Mouse (Mus musculus): ENCODE data around the gene 4933428M09Rik. TPM values are rescaled to one million over a fixed set of nuclear protein-coding genes. Genes with fewer than 3 reads are reported as not detected.
A peak's percentile ranks its signal among the peaks of the same experiment; 100 is the strongest.
"Not testable (repeated sequence)": the region's sequence is repeated elsewhere in the genome, so short reads cannot be mapped to it uniquely, and the experiment has no call there.

The 4933428M09Rik gene
- polyA plus RNA-seq (2016; fragmentation: Nextera tagmentation; extraction: Ambion mirVana) = 0.11 TPM in 1 of 2 replicates, not detected in the other

DNA sequence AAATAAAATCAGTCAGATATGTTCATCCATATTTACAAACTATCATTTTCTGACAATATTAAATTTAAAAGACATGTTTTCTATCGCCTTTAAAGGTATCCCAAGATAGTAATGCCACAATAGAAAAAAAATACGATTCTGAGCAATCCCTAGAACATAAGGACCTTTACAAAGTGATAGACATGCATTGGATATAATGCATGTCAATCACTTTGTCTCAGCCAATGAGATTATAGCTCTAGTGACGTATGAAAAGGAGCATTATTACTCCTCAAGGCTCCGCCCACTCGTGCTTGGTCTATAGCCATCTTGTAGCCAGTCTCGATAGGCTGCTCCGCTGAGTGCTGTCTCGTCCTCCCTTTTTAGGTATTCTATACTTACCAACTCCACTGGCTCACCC, at the start of gene 4933428M09Rik:
Gene 4933428M09Rik (plus strand): TSS at position 301 of the 400 bp plus-strand sequence.
- no peak within 1 kb of the TSS for H3K4me3 ChIP-seq
- WGBS = 88% methylated on average over 8 of the region's 8 CpGs
- no peaks in the 10 kb centered on the region; the same call in 1 of the 2 replicates for H3K27me3 ChIP-seq (ENCODE audit: low read depth, poor library complexity, severe bottlenecking)

GRCm38 (mm10) chrX:139134031-139134430, 45.0 kb upstream of the 4933428M09Rik start:
- no peak overlapping the region for H3K27ac ChIP-seq (replicated peaks)
- H3K4me1 ChIP-seq = no peaks in the 10 kb centered on the region
- DNase-seq (ENCODE audit: low spot score) = no peak
- no peaks in the 10 kb centered on the region for H3K36me3 ChIP-seq
- 52% methylated on average over 4 of the region's 4 CpGs for WGBS
- no peak overlapping the region for H3K4me3 ChIP-seq
- no peaks in the 10 kb centered on the region for H3K9me3 ChIP-seq (replicated peaks)
- H3K27me3 ChIP-seq (ENCODE audit: low read depth, poor library complexity, severe bottlenecking) = peaks cover 15% of the 10 kb centered on the region

More for the DNA sequence above, at the start of gene 4933428M09Rik:
- H3K9me3 ChIP-seq (replicated peaks) = no peaks in the 10 kb centered on the region
- H3K36me3 ChIP-seq = no peaks in the 10 kb centered on the region
- no peaks in the 10 kb centered on the region for H3K4me1 ChIP-seq
- DNase-seq (ENCODE audit: low spot score) = no peak
- H3K27ac ChIP-seq (replicated peaks) = no peak within 1 kb of the TSS

GRCm38 (mm10) chrX:139191506-139191905, 12.5 kb downstream of the 4933428M09Rik start:
- H3K9me3 ChIP-seq (replicated peaks); H3K36me3 ChIP-seq; H3K4me1 ChIP-seq; DNase-seq (ENCODE audit: low spot score); H3K27ac ChIP-seq (replicated peaks); H3K4me3 ChIP-seq: not testable (repeated sequence)
- peaks cover 27% of the 10 kb centered on the region for H3K27me3 ChIP-seq (ENCODE audit: low read depth, poor library complexity, severe bottlenecking)
- WGBS = 86% methylated on average over 3 of the region's 3 CpGs

GRCm38 (mm10) chrX:139194572-139195279, 15.7 kb downstream of the 4933428M09Rik start:
- Histone ChIP-seq H3K4me3 (no peak overlapping the region), H3K27ac (replicated peaks) (no peak overlapping the region), H3K4me1 (no peaks in the 10 kb centered on the region), H3K27me3 (ENCODE audit: low read depth, poor library complexity, severe bottlenecking) (peaks cover 27% of the 10 kb centered on the region), H3K36me3 (no peaks in the 10 kb centered on the region), H3K9me3 (replicated peaks) (no peaks in the 10 kb centered on the region)
- DNase-seq (ENCODE audit: low spot score) = no peak
- 65% methylated on average over 1 of the region's 1 CpGs for WGBS

GRCm38 (mm10) chrX:139209191-139209828, 30.3 kb downstream of the 4933428M09Rik start:
- not testable (repeated sequence) for H3K27ac ChIP-seq (replicated peaks); H3K36me3 ChIP-seq; H3K9me3 ChIP-seq (replicated peaks); DNase-seq (ENCODE audit: low spot score); H3K4me1 ChIP-seq; H3K4me3 ChIP-seq
- H3K27me3 ChIP-seq (ENCODE audit: low read depth, poor library complexity, severe bottlenecking) = peaks cover 34% of the 10 kb centered on the region
- WGBS = 89% methylated on average over 4 of the region's 4 CpGs

GRCm38 (mm10) chrX:139209829-139210225, 30.8 kb downstream of the 4933428M09Rik start, which contains the start of gene Mum1l1:
Mum1l1 (plus strand) TSS chrX:139210042.
- WGBS = 19% methylated on average over 29 of the region's 31 CpGs
- DNase-seq (ENCODE audit: low spot score) = peak; percentile 73
- peak within 1 kb of the TSS; percentile 64 for H3K27ac ChIP-seq (replicated peaks)
- H3K36me3 ChIP-seq = no peaks in the 10 kb centered on the region
- H3K4me3 ChIP-seq = peak within 1 kb of the TSS; percentile 56
- no peaks in the 10 kb centered on the region for H3K4me1 ChIP-seq
- peaks cover 39% of the 10 kb centered on the region for H3K27me3 ChIP-seq (ENCODE audit: low read depth, poor library complexity, severe bottlenecking)
- H3K9me3 ChIP-seq (replicated peaks) = no peaks in the 10 kb centered on the region

DNA sequence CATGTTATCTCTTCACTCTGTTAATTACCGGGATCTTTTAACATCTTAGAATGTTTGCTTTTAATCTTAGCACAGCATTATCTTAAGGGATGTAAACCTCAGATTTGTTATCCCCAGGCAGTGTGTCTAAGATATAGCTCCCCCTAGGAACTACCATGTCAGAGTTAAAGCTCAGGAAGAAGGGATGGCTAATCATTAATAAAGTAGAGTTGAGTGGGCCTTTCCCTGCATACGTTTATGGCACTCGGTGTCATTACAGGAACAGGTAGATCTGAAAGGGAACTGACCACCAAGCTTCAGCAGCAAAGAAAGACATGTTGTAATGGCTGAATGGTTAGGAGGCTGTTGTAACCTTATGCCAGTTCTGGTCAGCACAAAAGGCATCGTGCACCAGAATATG, 35.7 kb downstream of the 4933428M09Rik start:
- Histone ChIP-seq H3K27me3 (ENCODE audit: low read depth, poor library complexity, severe bottlenecking) (peaks cover 65% of the 10 kb centered on the region), H3K27ac (replicated peaks) (no peak overlapping the region), H3K9me3 (replicated peaks) (no peaks in the 10 kb centered on the region), H3K4me1 (no peaks in the 10 kb centered on the region), H3K4me3 (no peak overlapping the region), H3K36me3 (no peaks in the 10 kb centered on the region)
- WGBS = 78% methylated on average over 4 of the region's 4 CpGs
- no peak for DNase-seq (ENCODE audit: low spot score)

DNA sequence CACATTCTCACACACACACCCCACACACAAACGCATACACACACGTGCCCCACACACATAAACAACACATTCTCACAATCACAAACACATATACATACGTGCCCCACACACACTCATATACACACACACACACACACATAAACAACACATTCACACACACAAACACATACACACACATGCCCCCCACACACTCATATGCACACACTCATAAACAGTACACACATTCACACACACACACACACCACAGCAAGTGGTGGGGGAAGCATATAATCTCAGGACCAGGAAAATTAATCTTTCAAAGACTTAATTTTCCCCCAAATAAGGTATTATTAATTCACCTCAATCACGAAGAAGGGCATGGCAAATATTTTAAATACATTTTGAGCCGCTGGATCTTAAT, 37.4 kb downstream of the 4933428M09Rik start:
- no peaks in the 10 kb centered on the region for H3K4me1 ChIP-seq
- no peak overlapping the region; the same call in 1 of the 2 replicates for H3K27ac ChIP-seq (replicated peaks)
- no peaks in the 10 kb centered on the region for H3K36me3 ChIP-seq
- peaks cover 58% of the 10 kb centered on the region for H3K27me3 ChIP-seq (ENCODE audit: low read depth, poor library complexity, severe bottlenecking)
- H3K9me3 ChIP-seq (replicated peaks) = no peaks in the 10 kb centered on the region
- DNase-seq (ENCODE audit: low spot score) = no peak
- H3K4me3 ChIP-seq = no peak overlapping the region
- 74% methylated on average over 5 of the region's 5 CpGs for whole genome bisulfite sequencing

DNA sequence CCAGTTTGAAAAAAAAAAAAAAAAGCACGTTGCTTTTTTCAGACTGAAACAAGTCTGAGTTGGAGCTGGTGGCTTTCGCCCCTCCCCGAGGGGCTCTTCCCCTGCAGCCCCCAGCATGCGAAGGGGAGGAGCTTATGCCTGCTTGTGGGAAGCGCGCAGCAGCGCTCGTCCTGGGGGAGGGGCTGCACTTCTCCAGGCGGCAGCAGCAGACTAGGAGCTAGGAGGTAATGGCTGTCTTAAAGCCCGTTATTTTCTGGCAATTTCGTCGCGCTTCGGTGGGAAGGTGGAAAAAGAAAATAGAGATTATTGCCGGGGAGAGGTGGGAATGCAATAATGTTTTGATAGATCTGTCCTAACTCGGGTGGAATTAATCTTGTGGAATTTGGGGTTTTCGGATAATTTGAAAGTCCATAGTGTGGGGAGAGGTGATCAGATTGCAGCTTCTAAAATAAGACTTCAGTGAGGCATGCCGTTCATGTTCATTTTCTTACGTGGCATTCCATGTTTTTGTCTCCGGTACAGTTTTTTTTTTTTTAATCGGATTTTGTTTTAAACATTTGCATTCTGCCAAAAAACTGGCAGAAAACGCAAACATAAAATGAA, 38.1 kb downstream of the 4933428M09Rik start:
- Histone ChIP-seq H3K27ac (replicated peaks) (peak overlapping the region; percentile 67), H3K36me3 (no peaks in the 10 kb centered on the region), H3K4me3 (peak overlapping the region; percentile 49), H3K9me3 (replicated peaks) (no peaks in the 10 kb centered on the region), H3K4me1 (no peaks in the 10 kb centered on the region), H3K27me3 (ENCODE audit: low read depth, poor library complexity, severe bottlenecking) (peaks cover 55% of the 10 kb centered on the region)
- DNase-seq (ENCODE audit: low spot score) = peak; percentile 73
- 20% methylated on average over 22 of the region's 22 CpGs for WGBS

DNA sequence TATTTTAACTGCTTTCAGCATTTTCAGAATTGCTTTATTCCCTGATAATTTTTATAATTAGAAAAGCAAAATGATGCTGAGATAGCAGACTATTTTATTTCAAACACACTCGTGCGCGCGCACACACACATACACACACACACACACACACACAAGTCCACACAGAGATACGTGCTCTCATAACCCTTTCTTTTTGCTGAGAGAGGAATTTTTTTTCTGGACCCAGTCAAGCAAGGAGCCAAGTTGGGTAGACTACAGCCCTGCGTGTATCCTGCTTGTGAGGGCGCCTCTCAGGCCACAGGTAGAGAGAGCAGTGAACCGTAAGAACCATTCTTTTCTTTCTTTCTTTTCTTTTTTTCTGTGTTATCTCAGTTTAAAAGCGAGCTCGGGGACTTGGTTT, 38.7 kb downstream of the 4933428M09Rik start:
- no peaks in the 10 kb centered on the region for H3K9me3 ChIP-seq (replicated peaks)
- H3K27me3 ChIP-seq (ENCODE audit: low read depth, poor library complexity, severe bottlenecking) = peaks cover 54% of the 10 kb centered on the region
- DNase-seq (ENCODE audit: low spot score) = no peak
- H3K4me1 ChIP-seq = no peaks in the 10 kb centered on the region
- H3K27ac ChIP-seq (replicated peaks) = 0 out of 2 replicates have a peak overlapping the region, but pooled peaks have one; percentile 67
- H3K4me3 ChIP-seq = peak overlapping the region; percentile 49
- WGBS = 54% methylated on average over 10 of the region's 10 CpGs
- H3K36me3 ChIP-seq = no peaks in the 10 kb centered on the region

- DNase-seq (ENCODE audit: low spot score) = peak; percentile 19
- Histone ChIP-seq H3K4me1 (no peaks in the 10 kb centered on the region), H3K27ac (replicated peaks) (no peak overlapping the region), H3K4me3 (no peak overlapping the region), H3K9me3 (replicated peaks) (no peaks in the 10 kb centered on the region), H3K27me3 (ENCODE audit: low read depth, poor library complexity, severe bottlenecking) (peaks cover 42% of the 10 kb centered on the region), H3K36me3 (no peaks in the 10 kb centered on the region)
- WGBS = 34% methylated on average over 2 of the region's 2 CpGs
Observed at GRCm38 (mm10) chrX:139219017-139219416, 40.0 kb downstream of the 4933428M09Rik start.

DNA sequence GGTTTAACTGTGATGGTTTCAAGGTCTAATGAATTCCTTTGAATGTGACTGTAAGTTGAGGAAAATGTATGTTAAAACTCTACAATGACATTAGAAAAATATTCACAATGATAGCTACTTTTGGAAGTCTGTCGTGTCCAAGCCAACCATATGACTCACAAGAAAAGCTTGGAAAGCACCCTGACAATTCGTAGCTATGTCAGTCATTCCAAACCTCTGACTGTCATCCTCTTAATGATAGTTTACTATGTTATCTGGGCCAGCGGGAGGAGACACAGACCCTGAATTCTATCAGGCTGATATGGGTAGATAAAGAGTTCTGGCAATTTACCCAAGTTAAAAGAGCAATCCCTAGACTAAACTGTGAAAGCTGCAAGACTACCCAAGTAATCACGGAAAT, 41.8 kb downstream of the 4933428M09Rik start:
- Histone ChIP-seq H3K9me3 (replicated peaks) (no peaks in the 10 kb centered on the region), H3K4me1 (no peaks in the 10 kb centered on the region), H3K27me3 (ENCODE audit: low read depth, poor library complexity, severe bottlenecking) (peaks cover 29% of the 10 kb centered on the region), H3K27ac (replicated peaks) (no peak overlapping the region), H3K4me3 (no peak overlapping the region), H3K36me3 (no peaks in the 10 kb centered on the region)
- no peak for DNase-seq (ENCODE audit: low spot score)
- 81% methylated on average over 4 of the region's 4 CpGs for WGBS

GRCm38 (mm10) chrX:139221893-139222292, 42.9 kb downstream of the 4933428M09Rik start:
- WGBS = 88% methylated on average over 3 of the region's 3 CpGs
- no peaks in the 10 kb centered on the region for H3K4me1 ChIP-seq

More at GRCm38 (mm10) chrX:139221893-139222292, 42.9 kb downstream of the 4933428M09Rik start:
- no peak for DNase-seq (ENCODE audit: low spot score)
- no peaks in the 10 kb centered on the region for H3K9me3 ChIP-seq (replicated peaks)
- H3K36me3 ChIP-seq = no peaks in the 10 kb centered on the region
- H3K27me3 ChIP-seq (ENCODE audit: low read depth, poor library complexity, severe bottlenecking) = peaks cover 27% of the 10 kb centered on the region
- no peak overlapping the region for H3K4me3 ChIP-seq
- H3K27ac ChIP-seq (replicated peaks) = no peak overlapping the region
